Mouse (Mus musculus) adrenal gland, postnatal 25 days (tissue): ENCODE results near the gene Hspe1. TPM values are rescaled to one million over a fixed set of nuclear protein-coding genes. Genes with fewer than 3 reads are reported as not detected.
"Not testable (repeated sequence)": the region's sequence is repeated elsewhere in the genome, so short reads cannot be mapped to it uniquely, and the experiment has no call there.

Source experiments
- DNase-seq: peaks from one replicate; pipeline ENCODE4 v3.0.0; 2021; ENCODE audit warnings: mixed read lengths
- long read RNA-seq: library from polyadenylated mRNA; stranded (forward); transcript quantifications from one replicate; pipeline ENCODE4 v2.0.0, GENCODE M21; 2021
- total RNA-seq: library from RNA; stranded (reverse); gene quantifications from 2 replicates; pipeline ENCODE4 v1.2.3, GENCODE M21; 2021

Gene Hspe1
- 656 and 863 TPM in 2 replicates for total RNA-seq
- long read RNA-seq, transcript Hspe1-201 (4 exons, 774 nt), result major isoform, 307 of 337 reads
- long read RNA-seq, transcript Hspe1-202 (2 exons, 964 nt), result minor isoform, 6 of 337 reads
- long read RNA-seq, partial matches to known transcripts, result 13 of 337 reads
- long read RNA-seq, other reads (novel, unspliced or antisense), result 11 of 337 reads

- peak; percentile 98 for DNase-seq
Measured at GRCm38 (mm10) chr1:55087932-55088610, at the start of gene Hspe1, which contains the start of gene Hspd1. Gene Hspe1, plus strand, starts transcription at chr1:55088132. Gene Hspd1, minus strand, starts transcription at chr1:55088243.

GRCm38 (mm10) chr1:55039944-55040343 lies 48.0 kb upstream of the Hspe1 start:
- DNase-seq, result no peak

- no peak for DNase-seq
Measured at GRCm38 (mm10) chr1:55041691-55042090, 46.2 kb upstream of the Hspe1 start.

GRCm38 (mm10) chr1:55042246-55042645 lies 45.7 kb upstream of the Hspe1 start:
- no peak for DNase-seq

- DNase-seq, result no peak
Measured at GRCm38 (mm10) chr1:55043164-55043563, 44.8 kb upstream of the Hspe1 start.

GRCm38 (mm10) chr1:55048841-55049587 lies 38.9 kb upstream of the Hspe1 start:
- DNase-seq, result no peak

GRCm38 (mm10) chr1:55051671-55052070 lies 36.3 kb upstream of the Hspe1 start:
- no peak for DNase-seq

GRCm38 (mm10) chr1:55052355-55052953 lies 35.5 kb upstream of the Hspe1 start, which contains the start of gene Coq10b:
Gene Coq10b, plus strand, starts transcription at chr1:55052770.
- peak; percentile 99 for DNase-seq

GRCm38 (mm10) chr1:55053005-55053404 lies 34.9 kb upstream of the Hspe1 start:
- DNase-seq, result peak; percentile 82

GRCm38 (mm10) chr1:55053596-55053995 lies 34.3 kb upstream of the Hspe1 start:
- no peak for DNase-seq

- DNase-seq, result no peak
Measured at GRCm38 (mm10) chr1:55055322-55056115, 32.4 kb upstream of the Hspe1 start.

- not testable (repeated sequence) for DNase-seq
Measured at GRCm38 (mm10) chr1:55058383-55058782, 29.5 kb upstream of the Hspe1 start.

- no peak for DNase-seq
Measured at GRCm38 (mm10) chr1:55061099-55061498, 26.8 kb upstream of the Hspe1 start.

GRCm38 (mm10) chr1:55061772-55062171 lies 26.2 kb upstream of the Hspe1 start:
- no peak for DNase-seq

- not testable (repeated sequence) for DNase-seq
Measured at GRCm38 (mm10) chr1:55072328-55072727, 15.6 kb upstream of the Hspe1 start.

- DNase-seq, result no peak
Measured at GRCm38 (mm10) chr1:55074757-55075156, 13.2 kb upstream of the Hspe1 start.

- no peak for DNase-seq
Measured at GRCm38 (mm10) chr1:55075652-55076394, 12.1 kb upstream of the Hspe1 start.

GRCm38 (mm10) chr1:55076395-55076743 lies 11.6 kb upstream of the Hspe1 start:
- no peak for DNase-seq

- DNase-seq, result peak; percentile 22
Measured at GRCm38 (mm10) chr1:55076849-55077516, 10.9 kb upstream of the Hspe1 start.

- no peak for DNase-seq
Measured at GRCm38 (mm10) chr1:55079677-55080076, 8.3 kb upstream of the Hspe1 start.

- no peak for DNase-seq
Measured at GRCm38 (mm10) chr1:55082106-55082505, 5.8 kb upstream of the Hspe1 start.
